Mouse (Mus musculus) liver, embryonic 14.5 days (tissue): ENCODE measurements at regions not wholly inside any gene's neighbourhood (a gene's known extent, or its start where the extent isn't known, plus 50 kb on each side); places are given as distances from the start of the nearest gene placed in this dataset.

Source experiments
- ATAC-seq: fragments of 200-750 bp; cut with Nextera tagmentation; 2 replicates; pipeline ENCODE4 v1.8.0; 2017; ENCODE audit warnings: moderate number of reproducible peaks, mild to moderate bottlenecking, moderate library complexity; ENCODE audit not compliant: insufficient read depth
- DNase-seq, 3 experiments: peaks; one replicate each; pipeline ENCODE4 v3.0.0-alpha.2; 2012 to 2013; ENCODE audit warnings: low read depth in 3 of 3, low spot score in 3 of 3
- H3K27ac ChIP-seq: fragments of 300-500 bp; sonication (generic); 2 replicates; pipeline ENCODE4 v1.5.1; 2014; ENCODE audit warnings: moderate library complexity, mild to moderate bottlenecking, control low read depth, inconsistent platforms
- H3K27me3 ChIP-seq: fragments of 300-500 bp; sonication (generic); 2 replicates; pipeline ENCODE4 v1.6.1; 2014; ENCODE audit warnings: mild to moderate bottlenecking, low read length, moderate library complexity; ENCODE audit not compliant: control insufficient read depth, insufficient read depth
- H3K36me3 ChIP-seq: fragments of 300-500 bp; sonication (generic); replicated peaks from 2 replicates; pipeline ENCODE4 v1.6.1; 2014; ENCODE audit warnings: low read depth; ENCODE audit not compliant: control insufficient read depth, insufficient read depth
- H3K4me1 ChIP-seq, 2 experiments: fragments of 200-500 bp in 1 of 2; fragments of 300-500 bp in 1 of 2; sonication (generic) in 1 of 2; replicated peaks; 2 replicates each; pipeline ENCODE4 v1.6.1; 2012 to 2014; ENCODE audit warnings: antibody characterized with exemption in 1 of 2, inconsistent platforms in 1 of 2, low read length in 1 of 2; ENCODE audit not compliant: control insufficient read depth in 2 of 2, insufficient read depth in 2 of 2
- H3K4me2 ChIP-seq: fragments of 300-500 bp; sonication (generic); 2 replicates; pipeline ENCODE4 v1.6.1; 2014; ENCODE audit warnings: low read depth, mild to moderate bottlenecking, control low read depth, moderate library complexity
- H3K4me3 ChIP-seq, 2 experiments: fragments of 200-500 bp in 1 of 2; fragments of 300-500 bp in 1 of 2; sonication (generic) in 1 of 2; 2 replicates each; pipeline ENCODE4 v1.5.1; 2012 to 2014; ENCODE audit warnings: low read depth in 2 of 2, low read length in 2 of 2, mild to moderate bottlenecking in 2 of 2, control low read depth in 1 of 2, inconsistent platforms in 1 of 2, moderate library complexity in 1 of 2; ENCODE audit not compliant: insufficient read depth in 1 of 2
- H3K9ac ChIP-seq: fragments of 300-500 bp; sonication (generic); replicated peaks from 2 replicates; pipeline ENCODE4 v1.6.1; 2014; ENCODE audit warnings: mild to moderate bottlenecking, control low read depth, moderate library complexity
- H3K9me3 ChIP-seq: fragments of 300-500 bp; sonication (generic); 2 replicates; pipeline ENCODE4 v1.6.1; 2016; ENCODE audit warnings: low read length, mixed read lengths; ENCODE audit not compliant: control insufficient read depth
- CTCF ChIP-seq: IDR thresholded peaks from 2 replicates; pipeline ENCODE4 v1.5.1; 2016; ENCODE audit warnings: antibody characterized with exemption, low read depth, control low read depth
- EP300 ChIP-seq: IDR thresholded peaks from 2 replicates; pipeline ENCODE4 v1.6.1; 2016; ENCODE audit warnings: antibody characterized with exemption, low read depth
- WGBS: fragments of 180-500 bp; shearing (Covaris S2); extraction: QIAGEN DNeasy Blood & Tissue Kit; methylation state at CpG from one replicate; pipeline ENCODE4 v1.1.7; 2014; ENCODE audit not compliant: insufficient replicate concordance; 5-methylcytosine and 5-hydroxymethylcytosine counted together

DNA sequence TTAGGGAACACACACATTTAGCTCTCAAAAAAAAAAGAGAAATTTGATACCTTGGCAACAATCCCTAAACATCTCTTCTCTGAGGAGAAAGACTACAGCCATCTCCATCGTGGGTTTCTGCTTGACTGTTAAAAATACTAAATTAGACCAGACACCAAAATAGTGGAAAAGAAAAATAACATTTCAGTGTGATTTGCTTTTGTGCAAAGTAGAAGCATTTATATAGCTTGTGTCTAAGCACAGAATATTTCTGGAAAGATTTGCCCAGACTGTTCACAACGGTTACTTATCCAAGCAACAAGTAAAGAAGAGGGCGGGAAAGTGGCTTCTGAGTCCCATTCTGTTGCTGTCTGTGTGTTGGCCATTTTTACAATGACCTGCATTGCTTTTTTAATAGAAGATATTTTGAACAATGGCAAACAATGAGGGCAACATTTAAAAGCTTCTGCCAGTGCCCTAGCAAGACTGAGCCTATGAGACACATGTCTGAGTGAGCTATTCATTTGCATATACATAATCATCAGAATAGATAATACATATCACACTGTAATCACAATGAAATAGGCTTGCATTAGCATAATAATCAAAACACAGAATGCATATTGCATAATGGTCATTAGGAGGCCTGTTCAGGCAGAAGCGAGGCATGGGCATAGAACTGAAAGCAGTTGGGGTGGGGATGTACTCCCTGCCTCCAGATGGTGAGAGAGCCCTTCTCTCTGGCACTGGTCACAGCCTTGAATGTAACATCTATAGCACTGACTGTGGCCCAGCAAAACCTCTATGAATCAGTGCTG lies 159.5 kb upstream of the Irf2bp2 start:
- Histone ChIP-seq H3K4me3 (no peak overlapping the region), H3K9me3 (no peaks in the 10 kb centered on the region), H3K4me2 (no peak overlapping the region), H3K27ac (no peak overlapping the region), H3K27me3 (no peaks in the 10 kb centered on the region), H3K36me3 (no peaks in the 10 kb centered on the region), H3K4me1 (no peaks in the 10 kb centered on the region; a peak in 1 of 4 replicates), H3K9ac (no peak overlapping the region)
- no peak for DNase-seq
- 65% methylated on average over 4 of the region's 4 CpGs for WGBS
- TF ChIP-seq EP300 (no peak), CTCF (no peak)
- ATAC-seq, result no peak

DNA sequence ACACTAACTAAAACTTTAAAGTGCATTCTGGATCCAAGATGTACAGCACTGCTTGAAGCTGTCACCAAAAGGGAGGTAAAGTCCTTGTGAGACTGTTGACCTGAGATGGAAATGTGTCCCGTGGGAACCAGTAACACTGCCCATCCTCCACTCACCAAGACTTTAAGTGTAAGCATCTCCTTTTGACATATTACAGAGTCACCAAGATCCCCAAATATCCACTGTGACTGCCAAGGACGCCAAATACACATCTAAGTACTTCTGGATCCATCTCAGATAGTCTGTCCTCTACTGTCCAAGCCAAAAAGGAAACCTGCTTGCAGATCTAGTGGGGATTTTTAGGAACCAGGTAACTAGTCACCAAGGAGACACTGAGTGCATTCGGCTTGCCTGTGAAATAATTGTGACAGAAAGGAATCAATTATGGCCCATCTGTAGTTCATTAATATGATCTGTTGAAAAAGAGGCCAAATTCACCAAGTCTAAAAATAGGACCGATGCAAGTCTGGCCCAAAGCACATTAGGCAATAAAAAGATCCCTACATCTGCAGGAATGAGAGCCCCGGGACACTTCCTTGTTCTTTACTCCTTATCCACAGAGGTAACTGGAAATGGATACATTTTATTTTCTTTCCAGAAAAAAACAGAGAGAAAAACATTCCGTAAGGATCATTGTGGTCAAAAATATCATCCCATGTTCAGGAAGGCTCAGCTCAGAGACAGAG lies 157.8 kb upstream of the Irf2bp2 start:
- WGBS, result 66% methylated on average over 6 of the region's 6 CpGs
- DNase-seq, result no peak
- Histone ChIP-seq H3K9ac (no peak overlapping the region), H3K4me1 (peaks cover 0 to 4% of the 10 kb centered on the region in 2 experiments; a peak in 1 of 4 replicates), H3K27me3 (no peaks in the 10 kb centered on the region), H3K4me3 (no peak overlapping the region), H3K36me3 (no peaks in the 10 kb centered on the region), H3K9me3 (no peaks in the 10 kb centered on the region), H3K27ac (no peak overlapping the region), H3K4me2 (no peak overlapping the region)
- ATAC-seq, result no peak
- TF ChIP-seq CTCF (no peak), EP300 (no peak)

DNA sequence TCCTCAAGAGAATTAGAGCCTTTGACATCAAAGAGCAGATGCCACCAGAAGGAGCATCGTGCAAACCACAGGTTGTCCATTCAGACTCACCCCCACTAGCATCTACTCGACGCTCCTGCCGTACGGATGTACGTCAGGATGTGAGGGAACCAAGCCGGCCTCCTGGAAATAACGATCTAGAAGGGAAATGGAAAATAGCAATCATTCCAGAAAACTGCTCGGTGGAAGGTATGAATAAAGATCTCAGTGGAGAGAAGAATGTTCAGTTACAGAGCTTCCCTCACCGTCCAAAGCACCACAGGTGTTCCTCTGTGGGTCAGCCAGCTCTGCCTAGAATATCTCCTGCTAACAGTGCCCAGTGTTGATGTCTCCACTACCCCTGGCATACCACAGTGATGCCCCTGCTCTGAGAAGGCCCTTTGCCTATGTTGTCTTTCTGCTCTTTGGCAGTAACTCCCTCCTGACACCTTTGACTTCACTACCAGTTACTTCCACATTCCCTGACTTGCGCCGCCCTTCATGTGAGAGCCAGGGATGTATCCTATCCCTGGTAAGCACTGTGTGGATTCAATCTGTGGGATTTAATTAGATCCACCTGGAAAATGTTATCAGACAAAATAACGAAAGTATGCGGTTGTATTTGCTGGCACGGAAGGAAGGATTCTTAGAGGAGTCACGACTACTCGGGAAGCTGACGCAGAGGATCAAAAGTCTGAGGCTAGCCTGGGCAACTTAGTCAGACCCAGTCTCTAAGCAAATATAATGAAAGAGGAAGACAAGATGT lies 152.4 kb upstream of the Irf2bp2 start:
- Histone ChIP-seq H3K27ac (no peak overlapping the region), H3K9me3 (no peaks in the 10 kb centered on the region), H3K4me1 (0 out of 4 replicates have a peak, but pooled peaks cover 0 to 4% of the 10 kb centered on the region in 2 experiments), H3K4me2 (no peak overlapping the region), H3K9ac (no peak overlapping the region), H3K4me3 (no peak overlapping the region), H3K36me3 (no peaks in the 10 kb centered on the region), H3K27me3 (no peaks in the 10 kb centered on the region)
- DNase-seq (no peak), ATAC-seq (no peak)
- WGBS, result 71% methylated on average over 18 of the region's 18 CpGs
- TF ChIP-seq EP300 (no peak), CTCF (no peak)

DNA sequence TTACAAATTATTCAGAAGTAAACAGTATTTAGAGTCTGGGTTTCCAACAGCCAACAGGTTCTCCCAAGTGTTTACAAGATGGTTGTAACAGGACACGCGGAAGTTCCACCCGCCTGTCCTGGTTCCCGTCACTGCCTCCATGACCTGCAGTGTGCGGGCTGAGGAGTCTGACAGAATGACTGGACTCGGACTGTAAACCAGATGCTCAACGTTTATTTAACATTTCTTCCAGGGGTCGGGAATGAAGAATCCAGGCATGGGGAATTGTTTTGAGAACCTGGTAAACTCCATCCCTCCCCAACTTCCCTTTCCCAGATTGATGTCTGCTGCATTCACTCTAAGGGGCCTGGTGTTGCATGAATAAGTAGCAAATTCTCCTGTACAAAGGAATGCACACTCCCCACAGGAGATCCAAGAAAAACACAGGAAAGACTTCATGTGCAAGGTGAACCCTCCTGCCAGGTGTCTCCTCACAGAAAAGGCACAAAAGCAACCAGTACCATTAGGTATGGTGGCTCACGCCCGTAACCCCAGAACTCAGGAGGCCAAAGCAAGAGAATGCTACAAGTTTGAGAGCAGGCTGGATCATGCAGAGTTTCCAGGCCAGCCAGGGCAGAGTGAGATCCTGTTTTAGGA lies 151.1 kb upstream of the Irf2bp2 start:
- Histone ChIP-seq H3K27ac (no peak overlapping the region), H3K9me3 (no peaks in the 10 kb centered on the region), H3K9ac (no peak overlapping the region), H3K4me2 (no peak overlapping the region), H3K27me3 (no peaks in the 10 kb centered on the region), H3K4me1 (0 out of 4 replicates have a peak, but pooled peaks cover 0 to 4% of the 10 kb centered on the region in 2 experiments), H3K36me3 (no peaks in the 10 kb centered on the region), H3K4me3 (no peak overlapping the region)
- ATAC-seq (no peak), DNase-seq (no peak)
- 55% methylated on average over 10 of the region's 10 CpGs for WGBS
- TF ChIP-seq EP300, result no peak
- no peak for TF ChIP-seq CTCF
